Mouse (Mus musculus): ENCODE results near the gene Olfr959.

Olfr959 gene

GRCm38 (mm10) chr9:39575469-39575868 lies at the start of gene Olfr959:
Olfr959 (minus strand) TSS chr9:39575569.
- DNase-seq = no peak

- DNase-seq = no peak
Measured at GRCm38 (mm10) chr9:39624711-39625110, 49.3 kb upstream of the Olfr959 start.

- no peak for DNase-seq
Measured at GRCm38 (mm10) chr9:39623783-39624182, 48.4 kb upstream of the Olfr959 start.

- DNase-seq = no peak
Measured at GRCm38 (mm10) chr9:39621073-39621472, 45.7 kb upstream of the Olfr959 start, which contains the start of gene Olfr960. Olfr960 (plus strand) TSS chr9:39621373.

GRCm38 (mm10) chr9:39611953-39612352 lies 36.6 kb upstream of the Olfr959 start:
- peak; percentile 4 for DNase-seq

- no peak for DNase-seq
Measured at GRCm38 (mm10) chr9:39610355-39610754, 35.0 kb upstream of the Olfr959 start, which contains the start of gene Olfr148. Olfr148 (plus strand) TSS chr9:39610655.

- no peak for DNase-seq
Measured at GRCm38 (mm10) chr9:39608497-39608896, 33.1 kb upstream of the Olfr959 start.

- no peak for DNase-seq
Measured at GRCm38 (mm10) chr9:39603999-39604453, 28.7 kb upstream of the Olfr959 start, which contains the start of gene AW551984. AW551984 (minus strand) TSS chr9:39604403.

GRCm38 (mm10) chr9:39603333-39603845 lies 28.0 kb upstream of the Olfr959 start:
- peak; percentile 3 for DNase-seq

- DNase-seq = no peak
Measured at GRCm38 (mm10) chr9:39602536-39603332, 27.4 kb upstream of the Olfr959 start.

GRCm38 (mm10) chr9:39577050-39577449 lies 1.7 kb upstream of the Olfr959 start:
- DNase-seq = no peak

- DNase-seq = no peak
Measured at GRCm38 (mm10) chr9:39558349-39558647, 17.1 kb downstream of the Olfr959 start.

- no peak for DNase-seq
Measured at GRCm38 (mm10) chr9:39557529-39558348, 17.6 kb downstream of the Olfr959 start.

- DNase-seq = no peak
Measured at GRCm38 (mm10) chr9:39553946-39554345, 21.4 kb downstream of the Olfr959 start, which contains the start of gene Olfr958. Olfr958 (minus strand) TSS chr9:39554054.

GRCm38 (mm10) chr9:39550806-39551205 lies 24.6 kb downstream of the Olfr959 start:
- DNase-seq = no peak

GRCm38 (mm10) chr9:39523616-39524285 lies 51.6 kb downstream of the Olfr959 start:
- DNase-seq = peak; percentile 14

Data from lung, postnatal 10 days (tissue).